ENCODE assay signal across 8 mouse cellular contexts in genomic region chr3:100685087-100685762, GRCm38 (mm10). TPM values are rescaled to one million over a fixed set of nuclear protein-coding genes. Genes with fewer than 3 reads are reported as not detected.
DNase-seq lines count a peak whose midpoint lies in the region; ATAC-seq and TF ChIP-seq lines count a peak whose summit lies in the region.

Gene Man1a2, minus strand, starts transcription at chr3:100685503.

- no peaks in the 10 kb centered on the region for H3K27me3 ChIP-seq in heart, embryonic 14.5 days (ENCODE audit: control insufficient read depth, insufficient read depth, low read length)
- no peaks in the 10 kb centered on the region for H3K27me3 ChIP-seq in liver, embryonic 16.5 days (ENCODE audit: control insufficient read depth, insufficient read depth, low read depth, low read length)
- no peaks in the 10 kb centered on the region for H3K27me3 ChIP-seq in neural tube, embryonic 12.5 days (replicated peaks)
- no peaks in the 10 kb centered on the region for H3K27me3 ChIP-seq in stomach, postnatal 0 days (ENCODE audit: control insufficient read depth, insufficient read depth, low read length)

- H3K36me3 ChIP-seq in heart, embryonic 14.5 days (ENCODE audit: control insufficient read depth, insufficient read depth, low read length) = no peaks in the 10 kb centered on the region
- H3K36me3 ChIP-seq in liver, embryonic 16.5 days (ENCODE audit: control insufficient read depth, insufficient read depth) = no peaks in the 10 kb centered on the region
- no peaks in the 10 kb centered on the region for H3K36me3 ChIP-seq in neural tube, embryonic 12.5 days
- H3K36me3 ChIP-seq in stomach, postnatal 0 days (ENCODE audit: control insufficient read depth, insufficient read depth, low read length) = no peaks in the 10 kb centered on the region

- 1% methylated on average over 63 of the region's 92 CpGs for WGBS in heart, embryonic 14.5 days
- under 1% methylated on average over 71 of the region's 92 CpGs for WGBS in liver, embryonic 16.5 days (ENCODE audit: insufficient replicate concordance)
- under 1% methylated on average over 86 of the region's 92 CpGs for WGBS in neural tube, embryonic 12.5 days
- WGBS in stomach, postnatal 0 days = under 1% methylated on average over 51 of the region's 92 CpGs

- peak within 1 kb of the TSS; percentile 94 for H3K9ac ChIP-seq in heart, embryonic 14.5 days (ENCODE audit: low read length)
- peak within 1 kb of the TSS; percentile 95 for H3K9ac ChIP-seq in liver, embryonic 16.5 days (ENCODE audit: low read depth, low read length)
- H3K9ac ChIP-seq in neural tube, embryonic 12.5 days = peak within 1 kb of the TSS; percentile 93
- peak within 1 kb of the TSS; percentile 93 for H3K9ac ChIP-seq in stomach, postnatal 0 days (ENCODE audit: low read length)

- H3K4me1 ChIP-seq in brown adipose tissue, adult 24 weeks (ENCODE audit: control insufficient read depth, insufficient read depth, insufficient read length, low read length) = peaks cover 9% of the 10 kb centered on the region
- peaks cover 5 to 13% of the 10 kb centered on the region in 2 experiments; a peak in 3 of 4 replicates for H3K4me1 ChIP-seq in heart, embryonic 14.5 days (ENCODE audit: control insufficient read depth in 2 of 2, insufficient read depth in 2 of 2, low read length in 2 of 2)
- peaks cover 17% of the 10 kb centered on the region for H3K4me1 ChIP-seq in liver, embryonic 16.5 days (ENCODE audit: control insufficient read depth, low read depth, low read length)
- peaks cover 22% of the 10 kb centered on the region for H3K4me1 ChIP-seq in neural tube, embryonic 12.5 days
- H3K4me1 ChIP-seq in stomach, postnatal 0 days (replicated peaks; ENCODE audit: control insufficient read depth, insufficient read depth) = peaks cover 5% of the 10 kb centered on the region; the same call in 1 of the 2 replicates

- peak within 1 kb of the TSS; percentile 90 for H3K27ac ChIP-seq in brown adipose tissue, adult 24 weeks (replicated peaks; ENCODE audit: low read depth, low read length)
- peak within 1 kb of the TSS; percentile 91 to 97 for H3K27ac ChIP-seq in heart, embryonic 14.5 days (replicated peaks in 1 of 2; ENCODE audit: control insufficient read depth in 1 of 2, insufficient read depth in 1 of 2, low read depth in 2 of 2, low read length in 2 of 2)
- H3K27ac ChIP-seq in liver, embryonic 16.5 days (ENCODE audit: low read length) = peak within 1 kb of the TSS; percentile 91
- H3K27ac ChIP-seq in neural tube, embryonic 12.5 days = peak within 1 kb of the TSS; percentile 98
- peak within 1 kb of the TSS; percentile 97 for H3K27ac ChIP-seq in stomach, postnatal 0 days (replicated peaks)

- H3K9me3 ChIP-seq in heart, embryonic 14.5 days (ENCODE audit: control insufficient read depth, low read length) = no peaks in the 10 kb centered on the region
- no peaks in the 10 kb centered on the region for H3K9me3 ChIP-seq in liver, embryonic 16.5 days (replicated peaks; ENCODE audit: control insufficient read depth, low read length)
- no peaks in the 10 kb centered on the region for H3K9me3 ChIP-seq in neural tube, embryonic 12.5 days
- no peaks in the 10 kb centered on the region for H3K9me3 ChIP-seq in stomach, postnatal 0 days (ENCODE audit: control insufficient read depth, low read length)

- peak within 1 kb of the TSS; percentile 90 for H3K4me2 ChIP-seq in heart, embryonic 14.5 days (ENCODE audit: low read length)
- H3K4me2 ChIP-seq in liver, embryonic 16.5 days (ENCODE audit: low read depth, low read length) = peak within 1 kb of the TSS; percentile 97
- H3K4me2 ChIP-seq in neural tube, embryonic 12.5 days (replicated peaks) = peak within 1 kb of the TSS; percentile 90
- H3K4me2 ChIP-seq in stomach, postnatal 0 days (replicated peaks; ENCODE audit: low read depth) = peak within 1 kb of the TSS; percentile 66

- no peak for TF ChIP-seq CTCF in stomach, postnatal 0 days (IDR thresholded peaks at IDR 0.05; ENCODE audit: low read depth)

- no peak for TF ChIP-seq EP300 in stomach, postnatal 0 days (optimal IDR thresholded peaks at IDR 0.05)

- H3K4me3 ChIP-seq in brown adipose tissue, adult 24 weeks (ENCODE audit: insufficient read depth, low read depth, low read length) = peak within 1 kb of the TSS; percentile 100
- peak within 1 kb of the TSS; percentile 66 to 92 for H3K4me3 ChIP-seq in heart, embryonic 14.5 days (ENCODE audit: control insufficient read depth in 1 of 2, insufficient read depth in 1 of 2, low read depth in 1 of 2, low read length in 2 of 2)
- peak within 1 kb of the TSS; percentile 97 for H3K4me3 ChIP-seq in liver, embryonic 16.5 days (ENCODE audit: low read depth, low read length)
- peak within 1 kb of the TSS; percentile 81 for H3K4me3 ChIP-seq in neural tube, embryonic 12.5 days
- H3K4me3 ChIP-seq in stomach, postnatal 0 days (ENCODE audit: low read depth, low read length) = peak within 1 kb of the TSS; percentile 87

- peak; percentile 92 for DNase-seq in kidney, postnatal 14 days
- peak; percentile 87 for DNase-seq in stomach, postnatal 0 days (ENCODE audit: low spot score)

- ATAC-seq in CD4-positive, CD25-positive, alpha-beta regulatory T cell, adult 4 months = peak; percentile 88
- ATAC-seq in erythroid progenitor cell, adult 5-6 weeks (replicated peaks; ENCODE audit: low FRiP score, poor library complexity, severe bottlenecking) = peak; percentile 81
- peak; percentile 89 for ATAC-seq in heart, embryonic 14.5 days (ENCODE audit: insufficient number of reproducible peaks, insufficient read depth, low FRiP score, low read depth)
- ATAC-seq in liver, embryonic 16.5 days (ENCODE audit: low read depth) = peak; percentile 91
- peak; percentile 90 for ATAC-seq in neural tube, embryonic 12.5 days (ENCODE audit: low FRiP score, low read depth)
- peak; percentile 89 for ATAC-seq in stomach, postnatal 0 days (ENCODE audit: low FRiP score, low TSS enrichment)

RNA-seq across cellular contexts. Expression of gene Man1a2, which starts in this region (rescaled TPM):
- polyA plus RNA-seq in CD4-positive, CD25-positive, alpha-beta regulatory T cell, adult 4 months (2017; shearing (Covaris generic)) = 10 to 100 TPM; 19.8 to 38.9 TPM
- 13.3 and 22.5 TPM in 2 replicates for polyA plus RNA-seq in brown adipose tissue, adult 24 weeks (2012; ENCODE audit: insufficient read depth, insufficient read length, missing spikeins)
- total RNA-seq in erythroid progenitor cell, adult 5-6 weeks (2015; ENCODE audit: low replicate concordance) = 14.8 and 62.5 TPM in 2 replicates
- total RNA-seq in erythroid progenitor cell, adult 5-6 weeks (2017; ENCODE audit: low replicate concordance) = 49.2 and 52.1 TPM in 2 replicates
- polyA plus RNA-seq in heart, embryonic 14.5 days (2014; fragmentation: Nextera tagmentation; extraction: Ambion mirVana) = 62.5 and 76.3 TPM in 2 replicates
- polyA plus RNA-seq in liver, embryonic 16.5 days (2015; fragmentation: Nextera tagmentation; extraction: Ambion mirVana) = 20.5 and 21.2 TPM in 2 replicates
- polyA plus RNA-seq in neural tube, embryonic 12.5 days (2016; fragmentation: Nextera tagmentation; extraction: Ambion mirVana) = 58.0 and 76.6 TPM in 2 replicates
- polyA plus RNA-seq in stomach, postnatal 0 days (2015; fragmentation: Nextera tagmentation; extraction: Ambion mirVana) = 52.6 and 68.7 TPM in 2 replicates

Comparison
In these comparisons a context has a peak if more than half of its experiments do, and no peak if none do; other contexts are left out.
1. Peak in every context shown above with its lines: DNase-seq, ATAC-seq, H3K4me3 ChIP-seq and H3K27ac ChIP-seq.